Mouse (Mus musculus) E14TG2a.4 (cell line): Measurements from ENCODE around the gene Orm2.

Source experiments
- H3K27me3 ChIP-seq: 2 replicates; pipeline ENCODE4 v1.6.1; 2014; ENCODE audit warnings: low read length, control low read depth; ENCODE audit not compliant: insufficient read depth
- H3K36me3 ChIP-seq: 2 replicates; pipeline ENCODE4 v1.6.1; 2014; ENCODE audit warnings: low read length, control low read depth; ENCODE audit not compliant: insufficient read depth
- H3K4me1 ChIP-seq: replicated peaks from 2 replicates; pipeline ENCODE4 v1.6.1; 2014; ENCODE audit warnings: low read depth, low read length, control low read depth
- H3K4me3 ChIP-seq: replicated peaks from 2 replicates; pipeline ENCODE4 v1.5.1; 2014; ENCODE audit warnings: mild to moderate bottlenecking, low read length
- H3K9me3 ChIP-seq: 2 replicates; pipeline ENCODE4 v1.6.1; 2014; ENCODE audit warnings: low read length, control low read depth
- CTCF ChIP-seq: conservative IDR thresholded peaks from 2 replicates; pipeline ENCODE4 v1.5.1; 2014; ENCODE audit warnings: low read length
- NANOG ChIP-seq: IDR thresholded peaks from 2 replicates; pipeline ENCODE4 v1.6.1; 2014; ENCODE audit warnings: borderline replicate concordance, low read length, mixed read lengths
- POU5F1 ChIP-seq: IDR thresholded peaks from 2 replicates; pipeline ENCODE4 v1.6.1; 2014; ENCODE audit warnings: low read length, borderline replicate concordance

Orm2 gene

DNA sequence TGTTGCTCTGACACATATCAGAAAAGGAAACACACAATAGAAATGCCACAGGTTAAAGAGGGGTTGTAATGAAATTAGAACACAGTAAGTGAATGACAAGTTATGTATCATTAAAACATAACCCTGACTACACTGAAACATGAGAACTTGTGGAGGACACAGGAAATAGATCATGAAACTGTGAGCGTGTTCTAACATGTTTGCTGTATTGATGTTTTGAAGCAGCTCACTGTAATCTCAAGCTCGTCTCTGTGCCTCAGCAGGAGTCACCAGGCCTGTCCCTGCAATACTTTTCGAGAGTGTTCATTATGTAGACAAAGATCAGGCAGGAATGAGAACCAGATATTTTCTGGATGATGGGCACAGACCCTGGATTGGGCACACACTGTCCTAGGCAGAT lies 18.6 kb upstream of the Orm2 start:
- Histone ChIP-seq H3K9me3 (peaks cover 2% of the 10 kb centered on the region), H3K4me1 (peaks cover 4% of the 10 kb centered on the region; the same call in 1 of the 2 replicates), H3K4me3 (no peak overlapping the region), H3K27me3 (no peaks in the 10 kb centered on the region), H3K36me3 (no peaks in the 10 kb centered on the region)
- TF ChIP-seq CTCF = no peak
- TF ChIP-seq POU5F1 = no peak
- no peak for TF ChIP-seq NANOG

DNA sequence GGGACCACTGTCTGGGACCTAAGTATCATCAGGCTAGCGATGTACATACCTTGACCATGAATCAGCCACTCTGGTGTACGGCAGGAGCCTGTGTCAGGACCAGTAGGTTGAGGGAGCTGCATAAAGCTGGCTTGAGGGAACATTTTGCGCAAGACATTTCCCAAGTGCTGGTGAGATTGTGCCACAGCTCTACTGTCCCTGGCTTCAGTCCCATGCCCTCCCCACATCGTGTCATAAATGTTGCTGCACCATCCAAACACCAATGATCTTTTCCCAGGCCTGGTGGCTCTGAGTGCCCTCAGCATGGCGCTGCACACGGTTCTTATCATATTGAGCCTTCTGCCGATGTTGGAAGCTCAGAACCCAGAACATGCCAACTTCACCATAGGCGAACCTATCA lies 18.0 kb upstream of the Orm2 start, which contains the start of gene Orm1:
Orm1 (plus strand) TSS at position 266 of the 400 bp plus-strand sequence.
- no peak for TF ChIP-seq CTCF
- TF ChIP-seq POU5F1 = no peak
- TF ChIP-seq NANOG = no peak
- Histone ChIP-seq H3K4me1 (peaks cover 4% of the 10 kb centered on the region; the same call in 1 of the 2 replicates), H3K9me3 (no peaks in the 10 kb centered on the region), H3K4me3 (no peak within 1 kb of the TSS), H3K27me3 (no peaks in the 10 kb centered on the region), H3K36me3 (no peaks in the 10 kb centered on the region)

DNA sequence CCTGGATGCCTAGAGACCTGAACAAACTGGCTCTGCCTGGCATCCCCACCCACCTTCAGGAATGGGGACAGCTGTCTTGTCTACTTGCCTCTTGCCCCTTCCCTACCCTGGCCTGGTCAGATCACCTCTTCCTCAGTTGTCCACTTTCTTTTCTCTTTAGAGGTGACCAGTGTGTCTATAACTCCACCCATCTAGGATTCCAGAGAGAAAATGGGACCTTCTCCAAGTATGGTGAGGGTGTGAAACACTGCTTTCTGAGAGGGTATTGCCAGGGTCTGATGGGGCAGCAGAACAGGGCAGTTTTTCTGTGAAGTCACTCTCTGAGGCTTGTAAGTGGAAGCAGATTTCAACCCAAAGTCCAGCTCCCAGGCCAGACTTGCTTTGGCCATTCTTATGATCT lies 17.0 kb upstream of the Orm2 start:
- TF ChIP-seq POU5F1 = no peak
- no peak for TF ChIP-seq NANOG
- no peak for TF ChIP-seq CTCF
- Histone ChIP-seq H3K4me3 (no peak overlapping the region), H3K9me3 (no peaks in the 10 kb centered on the region), H3K27me3 (no peaks in the 10 kb centered on the region), H3K4me1 (peaks cover 4% of the 10 kb centered on the region; the same call in 1 of the 2 replicates), H3K36me3 (no peaks in the 10 kb centered on the region)

DNA sequence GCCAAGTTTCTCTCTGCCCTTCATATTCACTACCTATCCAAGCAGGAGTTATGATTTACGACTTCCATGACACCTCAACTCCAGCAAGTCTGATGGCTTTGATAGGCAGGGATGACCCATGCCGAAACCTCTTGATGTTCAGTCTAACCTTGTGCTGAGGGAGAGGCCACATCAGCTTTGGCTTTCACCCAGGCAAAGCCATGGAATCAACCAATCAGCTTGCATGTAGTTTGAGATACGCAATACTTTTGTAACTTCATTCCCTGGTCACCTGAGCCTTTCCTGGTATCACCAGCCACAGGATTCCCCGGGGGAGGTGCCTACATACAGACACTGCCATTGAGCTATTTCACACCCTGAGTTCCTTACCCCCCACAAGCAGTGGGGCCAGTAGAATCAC lies 15.6 kb upstream of the Orm2 start:
- H3K9me3 ChIP-seq = no peaks in the 10 kb centered on the region
- 0 out of 2 replicates have a peak, but pooled peaks cover 2% of the 10 kb centered on the region for H3K27me3 ChIP-seq
- no peak overlapping the region for H3K4me3 ChIP-seq
- H3K4me1 ChIP-seq = peaks cover 4% of the 10 kb centered on the region; the same call in 1 of the 2 replicates
- no peaks in the 10 kb centered on the region for H3K36me3 ChIP-seq
- TF ChIP-seq POU5F1 (no peak), NANOG (no peak), CTCF (no peak)

- Histone ChIP-seq H3K4me1 (peaks cover 4% of the 10 kb centered on the region; the same call in 1 of the 2 replicates), H3K9me3 (no peaks in the 10 kb centered on the region), H3K4me3 (no peak overlapping the region), H3K36me3 (no peaks in the 10 kb centered on the region), H3K27me3 (0 out of 2 replicates have a peak, but pooled peaks cover 2% of the 10 kb centered on the region)
- no peak for TF ChIP-seq NANOG
- TF ChIP-seq POU5F1 = no peak
- no peak for TF ChIP-seq CTCF
These were observed 13.7 kb upstream of the Orm2 start for GRCm38 (mm10) chr4:63348524-63348923.

DNA sequence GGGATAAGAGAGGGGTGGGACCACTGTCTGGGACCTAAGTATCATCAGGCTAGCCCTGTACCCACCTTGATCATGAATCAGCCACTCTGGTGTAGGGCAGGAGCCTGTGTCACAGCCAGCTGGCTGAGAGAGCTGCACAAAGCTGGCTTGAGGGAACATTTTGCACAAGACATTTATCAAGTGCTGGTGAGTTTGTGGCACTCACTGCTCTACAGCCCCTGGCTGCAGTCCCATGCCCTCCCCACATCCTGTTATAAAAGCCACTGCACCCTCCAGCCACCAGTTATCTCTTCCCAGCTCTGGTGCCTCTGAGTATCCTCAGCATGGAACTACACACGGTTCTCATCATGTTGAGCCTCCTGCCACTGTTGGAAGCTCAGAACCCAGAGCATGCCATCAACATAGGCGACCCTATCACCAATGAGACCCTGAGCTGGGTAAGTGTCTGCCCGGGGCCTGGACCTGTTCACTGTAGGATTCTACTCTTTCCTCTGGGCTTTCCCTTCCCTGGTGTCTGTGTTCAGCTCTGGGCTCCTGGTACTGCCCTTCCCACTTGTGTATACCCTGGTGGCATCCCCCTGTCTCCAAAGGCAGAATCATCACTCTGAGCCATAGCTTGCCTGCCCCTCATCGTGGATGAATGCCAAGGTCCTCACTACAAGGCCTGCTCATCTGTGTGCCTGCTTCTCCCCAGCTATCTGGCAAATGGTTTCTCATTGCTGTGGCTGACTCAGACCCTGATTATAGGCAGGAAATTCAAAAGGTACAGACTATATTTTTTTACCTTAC lies 6.2 kb upstream of the Orm2 start, which contains the start of gene Orm3:
Orm3 (plus strand) TSS at position 286 of the 789 bp plus-strand sequence.
- H3K36me3 ChIP-seq = no peaks in the 10 kb centered on the region
- H3K4me3 ChIP-seq = no peak within 1 kb of the TSS
- H3K27me3 ChIP-seq = no peaks in the 10 kb centered on the region; the same call in 1 of the 2 replicates
- TF ChIP-seq POU5F1 (no peak), NANOG (no peak), CTCF (no peak)
- no peaks in the 10 kb centered on the region for H3K4me1 ChIP-seq
- no peaks in the 10 kb centered on the region for H3K9me3 ChIP-seq

DNA sequence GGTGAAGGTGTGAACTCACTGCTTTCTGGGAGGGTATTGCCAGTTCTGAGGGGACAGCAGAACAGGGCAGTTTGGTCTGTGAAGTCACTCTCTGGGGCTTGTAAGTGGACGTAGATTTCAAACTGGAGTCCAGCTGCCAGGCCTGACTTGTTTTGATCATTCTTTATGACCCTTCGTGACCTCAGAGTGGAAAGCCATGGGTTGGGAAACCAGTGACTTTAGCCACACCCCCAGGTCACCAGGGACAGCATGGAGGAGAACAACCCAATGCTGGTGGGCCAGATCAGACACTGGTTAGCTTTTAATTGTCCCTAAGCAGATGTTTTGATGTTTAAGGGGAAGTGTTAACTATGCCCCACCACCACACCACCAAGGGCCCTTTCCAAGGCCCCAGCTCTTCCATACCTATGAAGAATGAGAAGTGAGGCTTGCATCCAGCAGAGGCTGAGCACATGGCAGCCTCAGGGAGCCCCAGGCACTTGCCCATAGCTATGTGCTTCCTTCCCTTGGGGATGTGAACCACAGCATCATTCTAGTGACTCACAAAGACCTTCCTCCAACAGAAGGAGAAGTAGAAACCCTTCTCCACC lies 5.2 kb upstream of the Orm2 start:
- H3K4me1 ChIP-seq = no peaks in the 10 kb centered on the region
- TF ChIP-seq POU5F1 = no peak
- TF ChIP-seq CTCF = no peak
- TF ChIP-seq NANOG = no peak

DNA sequence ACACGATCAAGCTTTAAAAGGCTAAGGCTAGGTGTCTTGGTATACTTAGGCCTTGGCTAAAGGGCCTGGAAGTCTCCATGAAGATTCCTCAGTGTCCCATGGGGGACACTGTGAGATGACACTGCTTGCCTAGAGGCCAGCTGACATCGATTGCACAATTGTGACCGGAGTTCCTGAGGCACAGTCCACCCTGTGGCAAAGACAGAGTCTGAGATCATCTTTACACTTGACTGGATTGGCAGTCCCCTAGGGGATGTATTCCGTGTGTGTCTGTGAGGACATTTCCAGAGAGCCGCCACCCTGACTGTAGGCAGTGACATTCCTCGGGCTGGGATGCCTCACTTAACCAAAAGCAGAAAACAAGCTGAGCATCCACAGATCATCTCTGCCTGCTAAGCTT lies 2.4 kb upstream of the Orm2 start:
- no peaks in the 10 kb centered on the region; the same call in 1 of the 2 replicates for H3K27me3 ChIP-seq
- H3K4me3 ChIP-seq = no peak overlapping the region
- H3K9me3 ChIP-seq = no peaks in the 10 kb centered on the region
- no peaks in the 10 kb centered on the region for H3K4me1 ChIP-seq
- H3K36me3 ChIP-seq = no peaks in the 10 kb centered on the region
- TF ChIP-seq POU5F1 = no peak
- no peak for TF ChIP-seq NANOG
- TF ChIP-seq CTCF = no peak

More for the DNA sequence above, 5.2 kb upstream of the Orm2 start:
- no peaks in the 10 kb centered on the region for H3K36me3 ChIP-seq
- H3K4me3 ChIP-seq = no peak overlapping the region
- H3K9me3 ChIP-seq = no peaks in the 10 kb centered on the region
- no peaks in the 10 kb centered on the region; the same call in 1 of the 2 replicates for H3K27me3 ChIP-seq
